Mouse (Mus musculus) liver, adult 2 months (tissue): ENCODE measurements at regions not wholly inside any gene's neighbourhood (a gene's known extent, or its start where the extent isn't known, plus 50 kb on each side); places are given as distances from the start of the nearest gene placed in this dataset.

ENCODE experiments used
- CTCF ChIP-seq: fragments of 200-500 bp; IDR thresholded peaks from 2 replicates; pipeline ENCODE4 v1.5.1; 2011; ENCODE audit warnings: low read depth, low read length, control low read depth
- POLR2A ChIP-seq: fragments of 200-500 bp; IDR thresholded peaks from 2 replicates; pipeline ENCODE4 v1.6.1; 2011; ENCODE audit warnings: low read length, control low read depth; ENCODE audit not compliant: insufficient read depth; ENCODE audit errors: extremely low read depth

DNA sequence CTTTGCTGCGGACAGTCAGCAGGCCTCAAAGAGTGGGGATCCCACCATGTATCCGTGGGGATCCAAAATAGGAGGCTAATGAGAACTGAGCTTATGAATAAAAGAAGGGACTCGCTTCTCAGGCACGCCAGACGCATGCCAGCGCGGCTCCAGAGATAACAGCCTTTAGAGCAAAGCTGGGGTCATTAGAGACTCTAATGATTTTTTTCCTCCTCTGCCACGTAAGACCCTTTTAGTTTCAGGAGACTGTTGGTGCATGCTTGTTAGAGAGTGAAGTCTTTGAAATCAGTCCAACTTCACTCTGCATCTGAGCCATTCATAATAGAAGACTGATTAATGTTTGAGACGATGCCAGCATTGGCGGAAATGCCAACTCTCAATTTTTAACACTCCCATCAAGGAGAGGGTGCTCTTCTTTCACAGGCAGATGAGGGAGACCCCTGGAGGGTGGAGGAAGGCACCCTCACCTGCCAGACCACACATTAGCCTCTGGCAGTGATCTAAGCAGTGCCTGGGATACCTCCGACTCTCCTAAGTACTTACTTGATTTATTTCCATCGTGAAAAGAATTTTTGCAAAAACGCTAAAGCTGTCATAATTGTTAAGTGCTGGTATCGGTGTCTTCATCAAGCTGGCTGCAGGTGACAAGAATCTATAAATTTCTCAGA lies 104.0 kb upstream of the Tcerg1l start:
- TF ChIP-seq POLR2A (no peak), CTCF (no peak)
